In genomic region chr3:129353901-129354300, GRCm38 (mm10) we compare ENCODE assay signal across 25 mouse cellular contexts. TPM values are rescaled to one million over a fixed set of nuclear protein-coding genes. Genes with fewer than 3 reads are reported as not detected.
"Had no signal": no experiment of that assay in that cellular context is flagged by ENCODE, and none has a peak within 500 bp of the region (broad histone marks: within the 10 kb centered on the region; RNA-seq: fewer than 3 reads in every experiment).

No protein-coding gene starts in this region.

- H3K4me1 ChIP-seq: heart, embryonic 10.5 days; hindbrain, embryonic 10.5 days; hindbrain, embryonic 12.5 days; limb, embryonic 10.5 days; limb, embryonic 12.5 days had no signal

- H3K27me3 ChIP-seq: heart, embryonic 12.5 days; hindbrain, embryonic 12.5 days; intestine, embryonic 15.5 days; limb, embryonic 12.5 days had no signal

- H3K4me3 ChIP-seq: gastrocnemius, adult 2 months; heart, embryonic 10.5 days; heart, embryonic 12.5 days; hindbrain, embryonic 10.5 days; hindbrain, embryonic 12.5 days; intestine, embryonic 15.5 days; layer of hippocampus, adult 2 months; left cerebral cortex, adult 2 months; limb, embryonic 10.5 days; limb, embryonic 12.5 days had no signal

- H3K36me3 ChIP-seq: heart, embryonic 10.5 days; heart, embryonic 12.5 days; hindbrain, embryonic 10.5 days; hindbrain, embryonic 12.5 days; intestine, embryonic 15.5 days; limb, embryonic 10.5 days; limb, embryonic 12.5 days had no signal

- H3K27ac ChIP-seq: gastrocnemius, adult 2 months; heart, embryonic 10.5 days; hindbrain, embryonic 10.5 days; hindbrain, embryonic 12.5 days; hindbrain, embryonic 14.5 days; intestine, embryonic 15.5 days; layer of hippocampus, adult 2 months; left cerebral cortex, adult 2 months; limb, embryonic 10.5 days; limb, embryonic 12.5 days had no signal

- ATAC-seq: hindbrain, embryonic 16.5 days; inflammation-experienced regulatory T-cells, adult 6 months; intestine, embryonic 15.5 days; intestine, postnatal 0 days had no signal

- H3K4me2 ChIP-seq: heart, embryonic 12.5 days; hindbrain, embryonic 12.5 days; hindbrain, embryonic 14.5 days; intestine, embryonic 15.5 days; limb, embryonic 12.5 days had no signal

- H3K9me3 ChIP-seq: heart, embryonic 10.5 days; heart, embryonic 12.5 days; hindbrain, embryonic 10.5 days; hindbrain, embryonic 12.5 days; intestine, embryonic 15.5 days; limb, embryonic 10.5 days; limb, embryonic 12.5 days had no signal

- DNase-seq: gastrocnemius, adult 2 months; gastrocnemius, postnatal 10 days; gastrocnemius, postnatal 25 days; heart, adult 18-20 months; heart, postnatal 10 days; heart, postnatal 4 days; kidney, adult 18-20 months; kidney, adult 8-10 months; kidney, postnatal 10 days; kidney, postnatal 25 days; kidney, postnatal 4 days had no signal

- H3K9ac ChIP-seq: heart, embryonic 12.5 days; hindbrain, embryonic 12.5 days; hindbrain, embryonic 14.5 days; intestine, embryonic 15.5 days; limb, embryonic 12.5 days had no signal

RNA-seq across cellular contexts. Expression of gene Enpep, which starts 21.4 kb away (rescaled TPM):
- total RNA-seq: granulocyte monocyte progenitor cell, adult 5-6 weeks had no signal
- polyA plus RNA-seq: inflammation-experienced regulatory T-cells, adult 6 months had no signal
